Mouse (Mus musculus) embryonic facial prominence, embryonic 14.5 days (tissue): ENCODE data around the gene Gpr107. TPM values are rescaled to one million over a fixed set of nuclear protein-coding genes. Genes with fewer than 3 reads are reported as not detected.

Experiments used
- ATAC-seq: fragments of 200-750 bp; cut with Nextera tagmentation; 2 replicates; pipeline ENCODE4 v1.8.0; 2017; ENCODE audit warnings: low read depth, moderate number of reproducible peaks, moderate TSS enrichment
- DNase-seq: peaks from one replicate; pipeline ENCODE4 v3.0.0-alpha.2; 2015; ENCODE audit warnings: low spot score
- H3K27ac ChIP-seq: fragments of 300-500 bp; sonication (generic); replicated peaks from 2 replicates; pipeline ENCODE4 v1.5.1; 2014; ENCODE audit warnings: low read depth, mild to moderate bottlenecking, low read length, moderate library complexity
- H3K27me3 ChIP-seq: fragments of 300-500 bp; sonication (generic); replicated peaks from 2 replicates; pipeline ENCODE4 v1.6.1; 2014; ENCODE audit warnings: low read length; ENCODE audit not compliant: control insufficient read depth, insufficient read depth
- H3K36me3 ChIP-seq: fragments of 300-500 bp; sonication (generic); 2 replicates; pipeline ENCODE4 v1.6.1; 2014; ENCODE audit warnings: low read length, mixed read lengths; ENCODE audit not compliant: control insufficient read depth, insufficient read depth
- H3K4me1 ChIP-seq: fragments of 300-500 bp; sonication (generic); 2 replicates; pipeline ENCODE4 v1.6.1; 2014; ENCODE audit warnings: antibody characterized with exemption, low read length; ENCODE audit not compliant: control insufficient read depth, insufficient read depth
- H3K4me2 ChIP-seq: fragments of 300-500 bp; sonication (generic); 2 replicates; pipeline ENCODE4 v1.6.1; 2014; ENCODE audit warnings: low read depth, mild to moderate bottlenecking, low read length, moderate library complexity, mixed read lengths
- H3K4me3 ChIP-seq: fragments of 300-500 bp; sonication (generic); 2 replicates; pipeline ENCODE4 v1.5.1; 2014; ENCODE audit warnings: low read depth, mild to moderate bottlenecking, low read length
- H3K9ac ChIP-seq: fragments of 300-500 bp; sonication (generic); 2 replicates; pipeline ENCODE4 v1.6.1; 2014; ENCODE audit warnings: low read depth, mild to moderate bottlenecking, low read length, moderate library complexity, mixed read lengths
- H3K9me3 ChIP-seq: fragments of 300-500 bp; sonication (generic); 2 replicates; pipeline ENCODE4 v1.6.1; 2016; ENCODE audit warnings: low read length; ENCODE audit not compliant: control insufficient read depth
- WGBS: fragments of 180-500 bp; shearing (Covaris S2); extraction: QIAGEN DNeasy Blood & Tissue Kit; methylation state at CpG from one replicate; pipeline ENCODE4 v1.1.7; 2014; 5-methylcytosine and 5-hydroxymethylcytosine counted together
- polyA plus RNA-seq: library from polyadenylated mRNA; unstranded; fragments of >200 nt; fragmentation: Nextera tagmentation; extraction: Ambion mirVana; gene quantifications from 2 replicates; pipeline ENCODE4 v1.2.1, GENCODE M21; 2014

The Gpr107 gene
- 27.4 and 28.6 TPM in 2 replicates for polyA plus RNA-seq

DNA sequence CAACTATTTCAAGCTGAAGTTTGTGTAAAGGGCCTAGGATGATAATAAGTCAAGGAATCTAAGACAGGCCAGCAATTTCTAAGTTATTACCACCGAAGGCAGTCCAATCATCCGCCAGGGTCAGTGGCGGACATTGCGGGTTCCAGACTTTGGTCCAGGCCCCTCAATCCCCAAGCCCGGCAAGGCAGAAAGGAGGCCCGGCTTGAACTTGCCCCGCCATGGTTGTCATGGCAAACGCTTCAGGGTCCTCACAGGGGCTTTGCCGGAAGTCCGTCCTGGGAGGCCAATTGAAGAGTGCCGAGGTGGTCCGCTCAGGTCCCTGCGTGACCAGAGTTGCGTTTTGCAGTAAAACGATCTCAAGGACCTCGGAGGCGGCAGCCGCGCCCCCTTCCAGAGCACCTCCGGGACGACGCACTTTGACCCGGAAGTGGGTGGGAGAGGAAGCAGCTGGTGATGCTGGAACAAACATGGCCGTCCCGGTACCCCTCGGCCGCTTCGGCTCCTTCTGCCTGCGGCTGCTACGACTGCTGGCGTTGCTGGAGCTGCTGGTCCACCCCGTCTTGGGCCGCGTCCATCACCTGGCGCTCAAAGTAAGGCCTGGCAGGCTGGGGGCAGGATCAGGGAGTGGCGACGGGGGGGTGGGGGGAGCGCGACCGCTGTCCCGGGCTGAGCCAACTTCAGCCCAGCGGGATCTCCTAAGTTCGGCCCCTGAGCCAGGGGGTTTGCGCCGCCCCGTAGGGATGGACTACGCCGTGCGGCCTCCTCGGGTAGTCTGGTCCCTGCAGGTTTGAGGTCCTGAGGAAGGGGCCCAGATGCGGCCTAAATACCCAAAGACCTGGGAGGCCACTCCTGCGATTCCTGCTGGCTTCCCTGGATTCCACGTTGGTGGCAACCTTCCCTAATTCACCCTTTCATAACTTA, at the start of gene Gpr107:
Gpr107 (plus strand) TSS at position 425 of the 921 bp plus-strand sequence.
- Histone ChIP-seq H3K4me2 (peak within 1 kb of the TSS; percentile 70), H3K4me1 (peaks cover 11% of the 10 kb centered on the region; the same call in 1 of the 2 replicates), H3K4me3 (peak within 1 kb of the TSS; percentile 98), H3K36me3 (peaks cover 29% of the 10 kb centered on the region), H3K27ac (peak within 1 kb of the TSS; percentile 71), H3K9me3 (no peaks in the 10 kb centered on the region), H3K27me3 (no peaks in the 10 kb centered on the region), H3K9ac (peak within 1 kb of the TSS; percentile 89)
- peak; percentile 95 for DNase-seq
- peak; percentile 92 for ATAC-seq
- WGBS, result under 1% methylated on average over 39 of the region's 53 CpGs

DNA sequence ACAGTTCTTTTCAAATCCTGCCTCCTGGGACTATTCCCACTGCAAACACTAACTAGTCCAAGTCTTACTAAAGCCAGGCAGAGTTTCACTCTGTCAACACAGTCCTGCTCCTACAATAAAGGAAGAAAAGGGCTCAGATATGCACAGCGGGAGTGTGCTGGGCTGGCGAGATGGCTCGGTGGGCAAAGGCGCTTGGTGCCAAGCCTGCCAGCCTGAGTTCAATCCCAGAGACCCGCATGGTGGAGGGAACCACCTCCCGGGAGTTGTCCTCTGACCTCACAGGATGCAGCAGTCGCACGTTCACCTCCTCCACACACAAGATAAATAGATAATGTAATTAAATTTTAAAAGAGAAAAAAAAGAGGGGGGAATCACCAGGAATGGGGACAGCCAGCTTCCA, 48.8 kb upstream of the Gpr107 start:
- DNase-seq, result no peak
- ATAC-seq, result no peak
- WGBS, result 63% methylated on average over 8 of the region's 8 CpGs
- Histone ChIP-seq H3K9ac (no peak overlapping the region), H3K9me3 (no peaks in the 10 kb centered on the region), H3K4me3 (no peak overlapping the region), H3K4me2 (no peak overlapping the region), H3K4me1 (peaks cover 15% of the 10 kb centered on the region; the same call in 1 of the 2 replicates), H3K27me3 (no peaks in the 10 kb centered on the region), H3K27ac (no peak overlapping the region), H3K36me3 (no peaks in the 10 kb centered on the region)

DNA sequence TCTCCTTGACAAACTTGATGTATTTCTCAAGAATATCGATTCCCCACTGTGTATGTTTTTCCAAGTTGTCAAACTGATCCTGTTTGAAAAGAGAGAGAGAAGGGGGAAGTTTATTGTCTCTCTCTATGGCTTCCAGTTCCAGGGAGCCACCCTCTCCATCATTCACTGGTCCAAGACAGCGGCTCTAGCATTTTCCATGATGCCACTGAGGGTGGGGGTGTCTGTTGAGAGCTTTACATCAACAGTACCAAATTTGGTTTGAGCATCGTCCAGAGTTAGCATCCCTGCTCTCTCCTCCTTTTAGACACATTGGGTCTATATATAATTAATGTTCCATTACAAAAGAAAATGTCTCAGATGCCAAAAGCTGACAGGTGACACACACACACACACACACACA, 46.8 kb upstream of the Gpr107 start:
- no peak overlapping the region for H3K27ac ChIP-seq
- peaks cover 15% of the 10 kb centered on the region; the same call in 1 of the 2 replicates for H3K4me1 ChIP-seq
- no peak overlapping the region for H3K9ac ChIP-seq
- no peak for ATAC-seq
- H3K4me3 ChIP-seq, result no peak overlapping the region
- no peak for DNase-seq
- H3K9me3 ChIP-seq, result no peaks in the 10 kb centered on the region
- no peak overlapping the region for H3K4me2 ChIP-seq
- WGBS, result 72% methylated on average over 3 of the region's 3 CpGs
- no peaks in the 10 kb centered on the region for H3K36me3 ChIP-seq
- H3K27me3 ChIP-seq, result no peaks in the 10 kb centered on the region

DNA sequence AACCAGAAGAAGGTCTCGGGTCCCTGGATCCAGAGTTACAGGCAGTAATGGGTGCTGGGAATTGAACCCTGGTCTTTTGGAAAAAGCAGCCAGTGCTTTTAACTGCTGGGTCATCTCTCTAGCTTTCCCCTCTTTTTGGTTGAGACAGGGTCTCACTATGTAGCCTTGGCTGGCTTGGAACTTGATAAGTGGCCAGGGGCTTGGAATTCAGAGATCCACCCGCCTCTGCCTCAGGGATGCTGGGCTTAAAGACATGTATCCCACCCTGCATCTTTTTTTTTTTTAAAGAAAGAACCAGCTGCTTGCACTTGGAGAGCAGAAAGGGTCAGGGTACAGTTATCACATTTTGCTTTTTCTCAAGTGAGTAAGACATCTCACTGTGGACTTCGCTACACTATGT, 46.1 kb upstream of the Gpr107 start:
- Histone ChIP-seq H3K27ac (no peak overlapping the region), H3K4me3 (no peak overlapping the region), H3K9me3 (no peaks in the 10 kb centered on the region), H3K9ac (no peak overlapping the region), H3K4me1 (peaks cover 19% of the 10 kb centered on the region; the same call in 1 of the 2 replicates), H3K4me2 (no peak overlapping the region), H3K27me3 (no peaks in the 10 kb centered on the region), H3K36me3 (no peaks in the 10 kb centered on the region)
- WGBS, result 89% methylated on average over 3 of the region's 3 CpGs
- DNase-seq (no peak), ATAC-seq (no peak)

DNA sequence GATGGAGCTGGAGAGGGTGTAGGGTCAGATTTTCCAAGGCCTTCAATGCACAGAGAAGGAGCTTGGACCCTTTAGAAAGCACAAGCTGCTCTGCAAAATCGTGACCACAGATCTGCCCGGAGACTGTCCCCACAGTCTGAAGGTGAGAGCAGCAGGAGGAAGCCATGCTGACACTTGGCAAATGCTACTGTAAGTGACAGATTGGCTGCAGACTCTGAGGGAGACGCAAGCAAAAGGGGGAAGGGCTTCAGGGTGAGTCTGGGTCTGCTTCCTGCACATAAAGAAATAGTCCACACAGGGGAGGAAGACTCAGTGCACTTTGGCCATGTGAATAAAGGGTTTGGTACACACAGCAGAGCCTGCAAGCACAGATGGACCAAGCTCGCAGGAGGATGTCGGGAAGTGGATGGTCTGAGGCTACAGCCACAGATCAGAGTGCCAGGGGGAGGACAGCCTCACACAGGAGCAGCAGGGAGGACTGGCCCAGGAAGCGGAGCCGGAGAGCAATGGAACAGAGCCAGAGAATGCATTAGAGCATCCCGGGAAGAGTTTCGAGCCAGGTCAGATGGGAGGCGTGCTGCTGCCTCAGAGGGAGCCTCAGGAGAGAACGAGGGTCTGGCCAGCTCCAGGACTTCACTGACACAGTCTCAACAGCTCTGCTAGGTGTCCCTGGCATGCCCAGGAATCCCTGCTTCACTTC, 45.3 kb upstream of the Gpr107 start:
- peak overlapping the region; percentile 6; the same call in 1 of the 2 replicates for H3K4me2 ChIP-seq
- DNase-seq (peak; percentile 71), ATAC-seq (peak; percentile 31; the same call in 1 of the 2 replicates)
- no peak overlapping the region for H3K4me3 ChIP-seq
- H3K27me3 ChIP-seq, result no peaks in the 10 kb centered on the region
- no peaks in the 10 kb centered on the region for H3K36me3 ChIP-seq
- peak overlapping the region; percentile 52; the same call in 1 of the 2 replicates for H3K27ac ChIP-seq
- 34% methylated on average over 10 of the region's 11 CpGs for WGBS
- H3K9ac ChIP-seq, result peak overlapping the region; percentile 42; the same call in 1 of the 2 replicates
- H3K9me3 ChIP-seq, result no peaks in the 10 kb centered on the region
- H3K4me1 ChIP-seq, result peaks cover 21% of the 10 kb centered on the region; the same call in 1 of the 2 replicates

DNA sequence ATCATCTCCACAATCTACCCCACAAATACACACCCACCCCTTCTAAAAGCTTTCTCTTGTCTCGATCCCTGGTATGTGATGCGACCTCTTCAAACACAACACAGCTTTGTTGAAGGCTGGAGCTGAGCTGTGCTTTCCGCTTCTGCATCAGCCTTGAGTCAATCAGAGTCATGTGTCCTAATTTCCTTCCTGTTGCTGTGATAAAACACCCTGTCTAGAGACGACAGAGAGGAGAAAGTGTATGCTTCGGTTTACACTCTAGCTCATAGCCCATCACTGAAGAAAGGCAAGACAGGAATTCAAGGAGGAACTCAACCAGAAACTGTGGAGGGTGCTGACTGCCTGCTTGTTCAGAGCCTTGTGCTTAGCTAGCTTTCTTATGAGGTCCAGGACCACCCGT, 43.9 kb upstream of the Gpr107 start:
- Histone ChIP-seq H3K4me2 (no peak overlapping the region), H3K27me3 (no peaks in the 10 kb centered on the region), H3K27ac (no peak overlapping the region), H3K36me3 (no peaks in the 10 kb centered on the region), H3K9ac (no peak overlapping the region), H3K9me3 (no peaks in the 10 kb centered on the region), H3K4me1 (peaks cover 25% of the 10 kb centered on the region), H3K4me3 (no peak overlapping the region)
- ATAC-seq (no peak), DNase-seq (no peak)
- WGBS, result 69% methylated on average over 6 of the region's 6 CpGs

DNA sequence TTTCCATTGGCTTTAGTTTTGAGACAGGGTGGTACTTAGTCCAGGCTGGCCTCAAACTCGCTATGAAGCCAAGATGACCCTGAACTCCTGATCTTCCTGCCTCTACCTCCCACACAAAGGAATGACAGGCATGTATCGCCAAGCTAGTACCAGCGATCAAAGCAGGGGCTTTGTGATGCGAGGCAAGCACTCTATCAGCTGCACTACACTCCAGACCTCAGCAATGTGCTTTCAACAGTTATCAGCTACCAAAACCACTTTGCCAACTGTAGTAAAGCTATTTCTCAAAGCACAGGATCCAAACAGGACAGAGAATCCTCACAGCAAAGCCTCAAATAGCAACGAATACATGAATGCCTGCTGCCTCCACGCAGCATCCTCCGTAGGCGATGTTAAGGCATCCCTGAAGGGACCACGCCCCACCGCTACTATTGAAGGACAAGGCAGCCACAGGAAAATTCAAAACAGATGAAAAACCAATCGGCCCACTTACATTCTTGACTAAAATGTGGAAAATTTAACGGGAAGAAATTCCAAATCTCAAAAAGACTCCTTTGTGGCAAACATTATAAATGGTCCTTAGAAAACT, 42.1 kb upstream of the Gpr107 start:
- no peak for ATAC-seq
- H3K4me1 ChIP-seq, result peaks cover 27% of the 10 kb centered on the region
- no peak overlapping the region for H3K4me2 ChIP-seq
- no peak overlapping the region for H3K9ac ChIP-seq
- H3K4me3 ChIP-seq, result no peak overlapping the region
- no peaks in the 10 kb centered on the region for H3K27me3 ChIP-seq
- 47% methylated on average over 12 of the region's 12 CpGs for WGBS
- peak; percentile 65 for DNase-seq
- no peaks in the 10 kb centered on the region for H3K36me3 ChIP-seq
- H3K9me3 ChIP-seq, result 0 out of 2 replicates have a peak, but pooled peaks cover 7% of the 10 kb centered on the region
- peak overlapping the region; percentile 59 for H3K27ac ChIP-seq

DNA sequence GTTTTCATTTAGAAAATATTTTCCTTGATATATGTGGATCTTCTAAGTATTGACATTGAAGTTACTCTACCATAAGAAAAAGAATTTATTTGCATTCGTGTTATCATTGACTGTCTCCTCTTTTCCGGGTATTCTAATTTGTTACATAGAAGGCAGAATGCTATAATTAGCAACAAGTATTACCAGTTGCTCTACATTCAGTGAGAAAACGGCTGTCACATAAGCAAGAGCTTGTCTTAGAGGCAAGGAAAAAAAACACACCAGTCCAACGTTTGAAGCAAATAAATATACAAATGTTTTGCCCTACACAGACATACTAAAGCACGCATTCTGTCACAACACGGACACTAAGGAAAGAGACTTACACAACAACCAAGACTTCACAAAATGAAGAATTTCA, 40.4 kb upstream of the Gpr107 start:
- 0 out of 2 replicates have a peak, but pooled peaks cover 7% of the 10 kb centered on the region for H3K9me3 ChIP-seq
- H3K27me3 ChIP-seq, result no peaks in the 10 kb centered on the region
- no peaks in the 10 kb centered on the region for H3K36me3 ChIP-seq
- H3K9ac ChIP-seq, result no peak overlapping the region
- H3K4me2 ChIP-seq, result no peak overlapping the region
- H3K27ac ChIP-seq, result peak overlapping the region; percentile 58; the same call in 1 of the 2 replicates
- WGBS, result 49% methylated on average over 6 of the region's 6 CpGs
- H3K4me1 ChIP-seq, result peaks cover 41% of the 10 kb centered on the region
- ATAC-seq (no peak), DNase-seq (no peak)
- H3K4me3 ChIP-seq, result no peak overlapping the region
